ENCODE assay signal across 17 mouse cellular contexts in the genomic region with DNA sequence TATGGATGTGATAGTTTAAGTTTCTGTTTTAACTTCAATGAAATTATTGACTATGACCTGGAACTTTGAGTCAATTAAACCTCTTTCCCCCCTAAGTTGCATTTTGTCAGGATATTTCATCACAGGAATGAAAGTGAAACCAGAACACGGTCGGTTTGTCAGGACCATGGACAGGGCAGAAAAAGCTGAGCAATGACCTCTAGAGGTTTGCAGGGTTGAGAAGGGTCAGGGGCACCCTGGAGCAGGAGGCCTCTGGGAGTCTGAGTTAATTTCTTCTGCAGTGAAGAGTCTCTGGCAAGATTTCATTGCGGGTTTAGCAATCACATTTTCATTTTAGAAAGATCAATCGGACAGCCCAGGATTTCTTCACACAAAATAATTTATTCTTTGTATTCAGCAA.
A peak's percentile ranks its signal among the peaks of the same experiment; 100 is the strongest.
DNase-seq lines count a peak whose midpoint lies in the region; ATAC-seq lines count a peak whose summit lies in the region.
"Had no signal": no experiment of that assay in that cellular context is flagged by ENCODE, and none has a peak within 500 bp of the region (broad histone marks: within the 10 kb centered on the region; RNA-seq: fewer than 3 reads in every experiment).

No protein-coding gene starts in this region.

- H3K27ac ChIP-seq in hindbrain, embryonic 10.5 days = no peak overlapping the region
- no peak overlapping the region for H3K27ac ChIP-seq in hindbrain, embryonic 14.5 days
- H3K27ac ChIP-seq: left cerebral cortex, adult 2 months; liver, embryonic 15.5 days had no signal

- no peak overlapping the region for H3K9ac ChIP-seq in hindbrain, embryonic 14.5 days
- H3K9ac ChIP-seq: heart, embryonic 12.5 days; liver, embryonic 15.5 days had no signal

- H3K4me3 ChIP-seq in hindbrain, embryonic 10.5 days = no peak overlapping the region
- H3K4me3 ChIP-seq in hindbrain, embryonic 14.5 days (replicated peaks; ENCODE audit: low read length) = no peak overlapping the region
- H3K4me3 ChIP-seq: heart, embryonic 12.5 days; left cerebral cortex, adult 2 months; liver, embryonic 15.5 days; megakaryocyte, embryonic 14.5 days had no signal

- intact Hi-C loops in left cerebral cortex, postnatal 14 days (cut with DNase I) = no loop called here

- WGBS in hindbrain, embryonic 10.5 days = 53% methylated on average over 4 of the region's 4 CpGs
- WGBS in hindbrain, embryonic 14.5 days = 72% methylated on average over 4 of the region's 4 CpGs

- H3K36me3 ChIP-seq in hindbrain, embryonic 10.5 days = no peaks in the 10 kb centered on the region
- H3K36me3 ChIP-seq in hindbrain, embryonic 14.5 days (replicated peaks; ENCODE audit: control insufficient read depth, insufficient read depth) = no peaks in the 10 kb centered on the region
- H3K36me3 ChIP-seq: heart, embryonic 12.5 days; liver, embryonic 15.5 days had no signal

- H3K4me2 ChIP-seq in hindbrain, embryonic 14.5 days (replicated peaks) = no peak overlapping the region
- H3K4me2 ChIP-seq: heart, embryonic 12.5 days; liver, embryonic 15.5 days had no signal

- H3K27me3 ChIP-seq in hindbrain, embryonic 10.5 days (ENCODE audit: insufficient read depth, poor library complexity, severe bottlenecking) = no peaks in the 10 kb centered on the region
- H3K27me3 ChIP-seq in hindbrain, embryonic 14.5 days (ENCODE audit: control insufficient read depth, insufficient read depth, low read length) = no peaks in the 10 kb centered on the region
- H3K27me3 ChIP-seq: heart, embryonic 12.5 days; liver, embryonic 15.5 days; megakaryocyte, embryonic 14.5 days had no signal

- H3K4me1 ChIP-seq in hindbrain, embryonic 10.5 days (replicated peaks) = peaks cover 7% of the 10 kb centered on the region; the same call in 1 of the 2 replicates
- H3K4me1 ChIP-seq in hindbrain, embryonic 14.5 days (replicated peaks; ENCODE audit: control insufficient read depth, insufficient read depth, low read length) = no peaks in the 10 kb centered on the region
- H3K4me1 ChIP-seq: heart, embryonic 12.5 days; liver, embryonic 15.5 days; megakaryocyte, embryonic 14.5 days had no signal

- DNase-seq in hindbrain, embryonic 10.5 days (ENCODE audit: low spot score) = peak; percentile 15
- no peak for DNase-seq in hindbrain, embryonic 14.5 days (ENCODE audit: low spot score)
- peak; percentile 3 for DNase-seq in ovary, postnatal 36 days (ENCODE audit: low spot score)
- DNase-seq in ovary, postnatal 10 days (ENCODE audit: low spot score) = no peak
- DNase-seq in embryo, embryonic 11 days = peak; percentile 26
- DNase-seq in heart, adult 11 months = no peak
- no peak for DNase-seq in left cerebral cortex, postnatal 14 days (ENCODE audit: low spot score in 2 of 2)
- DNase-seq: cerebellum, adult 11-12 months; heart, postnatal 4 days; kidney, postnatal 14 days; lung, postnatal 14 days; thymus, postnatal 36 days had no signal

- H3K9me3 ChIP-seq in hindbrain, embryonic 10.5 days = no peaks in the 10 kb centered on the region
- no peaks in the 10 kb centered on the region for H3K9me3 ChIP-seq in hindbrain, embryonic 14.5 days (ENCODE audit: control insufficient read depth, low read length)

- no peak for ATAC-seq in hindbrain, embryonic 14.5 days (ENCODE audit: low FRiP score)
- ATAC-seq: inflammation-experienced regulatory T-cells, adult 6 months had no signal

Comparison
In these comparisons a context has a peak if more than half of its experiments do, and no peak if none do; other contexts are left out.
1. DNase-seq: peak in hindbrain, embryonic 10.5 days (single experiment), ovary, postnatal 36 days (single experiment) and embryo, embryonic 11 days (single experiment); none in hindbrain, embryonic 14.5 days (single experiment), ovary, postnatal 10 days (single experiment), heart, adult 11 months (single experiment) and left cerebral cortex, postnatal 14 days (0 of 2).